Comparison of ENCODE assay signal across 21 mouse cellular contexts in the genomic region with DNA sequence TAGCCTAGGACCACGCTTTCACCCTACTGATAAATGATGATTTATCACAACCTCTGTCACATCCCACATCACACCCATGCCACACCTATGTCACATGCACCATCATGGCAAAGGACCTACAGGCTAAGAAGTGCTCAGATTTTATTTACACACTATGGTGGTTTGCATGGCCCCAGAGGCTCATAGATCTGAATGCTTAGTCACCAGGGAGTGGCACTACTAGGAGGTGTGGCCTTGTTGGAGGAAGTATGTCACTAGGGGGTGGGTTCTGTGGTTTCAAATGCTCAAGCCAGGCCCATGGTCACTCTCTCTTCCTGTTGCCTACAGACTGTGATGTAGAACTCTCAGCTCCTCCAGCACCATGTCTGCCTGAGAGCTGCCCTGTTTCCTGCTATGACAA.
A peak's percentile ranks its signal among the peaks of the same experiment; 100 is the strongest.
DNase-seq lines count a peak whose midpoint lies in the region; ATAC-seq and TF ChIP-seq lines count a peak whose summit lies in the region.
"Had no signal": no experiment of that assay in that cellular context is flagged by ENCODE, and none has a peak within 500 bp of the region (broad histone marks: within the 10 kb centered on the region; RNA-seq: fewer than 3 reads in every experiment).

No protein-coding gene starts in this region.

- peak; percentile 70 for DNase-seq in heart, embryonic 10.5 days (ENCODE audit: low spot score)
- no peak for DNase-seq in heart, postnatal 10 days
- DNase-seq in MEL (ENCODE audit: low read depth, low spot score), result peak; percentile 14
- DNase-seq in cerebellum, postnatal 10 days, result no peak
- DNase-seq: adrenal gland, postnatal 10 days; B cell, adult 2 months; cerebellum, adult 11-12 months; cerebellum, adult 9-10 months; gastrocnemius, adult 2 months; gastrocnemius, postnatal 25 days; heart, adult 2 months; heart, postnatal 4 days had no signal

- no peak for ATAC-seq in megakaryocyte, adult 5-6 weeks (ENCODE audit: poor library complexity, severe bottlenecking)
- ATAC-seq: CD4-positive, CD25-positive, alpha-beta regulatory T cell, adult 4 months; hindbrain, embryonic 16.5 days; inflammation-experienced regulatory T-cells, adult 6 months had no signal

- H3K36me3 ChIP-seq in heart, embryonic 10.5 days, result peaks cover 2% of the 10 kb centered on the region; the same call in 1 of the 2 replicates
- H3K36me3 ChIP-seq in megakaryocyte, embryonic 14.5 days (replicated peaks; ENCODE audit: low read length), result no peaks in the 10 kb centered on the region
- no peaks in the 10 kb centered on the region for H3K36me3 ChIP-seq in MEL (ENCODE audit: control insufficient read depth in 1 of 2, insufficient read depth in 2 of 2, low read length in 2 of 2)
- H3K36me3 ChIP-seq: G1E had no signal

- no peaks in the 10 kb centered on the region for H3K4me1 ChIP-seq in heart, embryonic 10.5 days
- no peaks in the 10 kb centered on the region for H3K4me1 ChIP-seq in megakaryocyte, embryonic 14.5 days
- H3K4me1 ChIP-seq in MEL (ENCODE audit: control insufficient read depth in 1 of 2, insufficient read depth in 2 of 2, low read length in 2 of 2), result no peaks in the 10 kb centered on the region
- H3K4me1 ChIP-seq: embryonic facial prominence, embryonic 13.5 days; heart, embryonic 13.5 days had no signal

- intact Hi-C loops in heart, postnatal 10 days (cut with DNase I), result no loop called here

- H3K79me2 ChIP-seq in MEL (ENCODE audit: control insufficient read depth, insufficient read depth, low read length, poor library complexity), result no peaks in the 10 kb centered on the region

- H3K4me3 ChIP-seq in heart, embryonic 10.5 days, result no peak overlapping the region
- H3K4me3 ChIP-seq in megakaryocyte, embryonic 14.5 days (replicated peaks), result peak overlapping the region; percentile 19
- no peak overlapping the region for H3K4me3 ChIP-seq in MEL (ENCODE audit: control insufficient read depth in 1 of 2, insufficient read depth in 1 of 2, low read depth in 2 of 2, low read length in 2 of 2)
- H3K4me3 ChIP-seq: embryonic facial prominence, embryonic 13.5 days; gastrocnemius, adult 2 months; heart, adult 2 months; heart, embryonic 13.5 days; hindbrain, embryonic 12.5 days had no signal

- no peak for TF ChIP-seq POLR2A in MEL (IDR thresholded peaks at IDR 0.05; ENCODE audit: control insufficient read depth in 1 of 2, insufficient read depth in 1 of 2, low read depth in 1 of 2, low read length in 2 of 2, poor library complexity in 1 of 2)

- WGBS in heart, embryonic 10.5 days, result 84% methylated on average over 1 of the region's 1 CpGs

- H3K9ac ChIP-seq in MEL (ENCODE audit: control insufficient read depth, low read depth, low read length, poor library complexity, severe bottlenecking), result no peak overlapping the region
- H3K9ac ChIP-seq: embryonic facial prominence, embryonic 13.5 days; heart, embryonic 13.5 days; hindbrain, embryonic 12.5 days had no signal

- TF ChIP-seq CTCF in MEL (IDR thresholded peaks at IDR 0.05 in 2 of 3, conservative IDR thresholded peaks at IDR 0.05 in 1 of 3; ENCODE audit: control insufficient read depth in 1 of 3, insufficient read depth in 1 of 3, low read depth in 2 of 3, low read length in 3 of 3, poor library complexity in 1 of 3, severe bottlenecking in 1 of 3), result no peak

- no peak for TF ChIP-seq EP300 in MEL (IDR thresholded peaks at IDR 0.05; ENCODE audit: low read depth in 1 of 2, low read length in 2 of 2)

- TF ChIP-seq RAD21 in MEL (IDR thresholded peaks at IDR 0.05; ENCODE audit: low read depth, low read length), result no peak

- no peak overlapping the region for H3K27ac ChIP-seq in heart, embryonic 10.5 days
- H3K27ac ChIP-seq in MEL (ENCODE audit: control insufficient read depth, low read depth, low read length), result no peak overlapping the region
- H3K27ac ChIP-seq: embryonic facial prominence, embryonic 13.5 days; gastrocnemius, adult 2 months; heart, adult 2 months; heart, embryonic 13.5 days had no signal

- H3K9me3 ChIP-seq in heart, embryonic 10.5 days, result 0 out of 2 replicates have a peak, but pooled peaks cover 3% of the 10 kb centered on the region
- H3K9me3 ChIP-seq in megakaryocyte, embryonic 14.5 days, result peaks cover 37% of the 10 kb centered on the region
- H3K9me3 ChIP-seq in MEL (replicated peaks; ENCODE audit: insufficient read depth, low read length), result no peaks in the 10 kb centered on the region
- H3K9me3 ChIP-seq: embryonic facial prominence, embryonic 13.5 days; hindbrain, embryonic 12.5 days had no signal

- no peaks in the 10 kb centered on the region for H3K27me3 ChIP-seq in heart, embryonic 10.5 days (ENCODE audit: insufficient read depth, poor library complexity, severe bottlenecking)
- H3K27me3 ChIP-seq in megakaryocyte, embryonic 14.5 days (replicated peaks), result no peaks in the 10 kb centered on the region
- no peaks in the 10 kb centered on the region for H3K27me3 ChIP-seq in MEL (ENCODE audit: control insufficient read depth in 1 of 2, insufficient read depth in 2 of 2, low read length in 2 of 2)
- H3K27me3 ChIP-seq: embryonic facial prominence, embryonic 13.5 days; heart, embryonic 13.5 days; hindbrain, embryonic 12.5 days had no signal

TF ChIP-seq in MEL, 35 proteins besides CTCF, POLR2A, EP300 and RAD21:
- TF ChIP-seq CHD1 (IDR thresholded peaks at IDR 0.05; ENCODE audit: low read depth, low read length), result no peak
- TF ChIP-seq E2F4 (IDR thresholded peaks at IDR 0.05; ENCODE audit: borderline replicate concordance, low read depth, low read length), result no peak
- no peak for TF ChIP-seq ZNF384 (IDR thresholded peaks at IDR 0.05; ENCODE audit: low read depth, low read length)
- TF ChIP-seq USF1 (IDR thresholded peaks at IDR 0.05; ENCODE audit: low read depth, low read length), result no peak
- TF ChIP-seq MEF2A (IDR thresholded peaks at IDR 0.05; ENCODE audit: extremely low read depth, insufficient replicate concordance, low read depth, low read length, poor library complexity, severe bottlenecking), result no peak
- TF ChIP-seq ZC3H11A (IDR thresholded peaks at IDR 0.05; ENCODE audit: low read depth, low read length), result no peak
- TF ChIP-seq SMC3 (IDR thresholded peaks at IDR 0.05; ENCODE audit: low read depth, low read length), result no peak
- TF ChIP-seq TBP (IDR thresholded peaks at IDR 0.05; ENCODE audit: low read depth, low read length), result no peak
- no peak for TF ChIP-seq POLR2AphosphoS2 (IDR thresholded peaks at IDR 0.05; ENCODE audit: low read length)
- TF ChIP-seq ZMIZ1 (IDR thresholded peaks at IDR 0.05; ENCODE audit: low read depth, low read length), result no peak
- TF ChIP-seq TCF12 (IDR thresholded peaks at IDR 0.05; ENCODE audit: low read depth, low read length), result no peak
- TF ChIP-seq ELF1 (IDR thresholded peaks at IDR 0.05; ENCODE audit: low read depth, low read length), result no peak

Comparison
In these comparisons a context has a peak if more than half of its experiments do, and no peak if none do; other contexts are left out.
1. DNase-seq: peak in heart, embryonic 10.5 days (single experiment) and MEL (single experiment); none in heart, postnatal 10 days (0 of 2) and cerebellum, postnatal 10 days (0 of 2).